Mouse (Mus musculus) T-cell, adult 2 months (primary cell): ENCODE results near the gene Ptprg.

Source experiments
- DNase-seq: peaks from one replicate; pipeline ENCODE4 v3.0.0; 2022; ENCODE audit warnings: low spot score

The Ptprg gene

DNA sequence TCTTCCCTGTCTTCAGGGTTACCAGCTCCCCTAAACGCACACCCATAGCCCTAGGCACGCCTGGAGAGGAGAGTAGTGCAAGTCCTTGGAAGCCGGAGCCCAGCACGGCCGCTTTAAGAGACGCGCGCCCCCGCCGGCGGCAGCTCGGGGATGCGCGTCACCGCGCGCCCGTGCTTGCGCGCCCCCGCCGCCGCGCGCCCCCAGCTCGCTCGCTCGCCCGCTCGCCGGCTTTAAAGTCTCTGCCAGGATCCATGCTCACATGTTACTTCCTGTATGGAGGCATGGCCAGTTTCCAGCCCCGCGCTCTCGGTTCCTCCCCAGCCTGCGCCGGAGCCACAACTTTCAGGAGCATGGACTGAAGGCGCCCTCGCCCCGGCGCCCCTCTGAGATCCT is at the start of gene Ptprg:
Ptprg (plus strand) TSS at position 260 of the 393 bp plus-strand sequence.
- DNase-seq = no peak

DNA sequence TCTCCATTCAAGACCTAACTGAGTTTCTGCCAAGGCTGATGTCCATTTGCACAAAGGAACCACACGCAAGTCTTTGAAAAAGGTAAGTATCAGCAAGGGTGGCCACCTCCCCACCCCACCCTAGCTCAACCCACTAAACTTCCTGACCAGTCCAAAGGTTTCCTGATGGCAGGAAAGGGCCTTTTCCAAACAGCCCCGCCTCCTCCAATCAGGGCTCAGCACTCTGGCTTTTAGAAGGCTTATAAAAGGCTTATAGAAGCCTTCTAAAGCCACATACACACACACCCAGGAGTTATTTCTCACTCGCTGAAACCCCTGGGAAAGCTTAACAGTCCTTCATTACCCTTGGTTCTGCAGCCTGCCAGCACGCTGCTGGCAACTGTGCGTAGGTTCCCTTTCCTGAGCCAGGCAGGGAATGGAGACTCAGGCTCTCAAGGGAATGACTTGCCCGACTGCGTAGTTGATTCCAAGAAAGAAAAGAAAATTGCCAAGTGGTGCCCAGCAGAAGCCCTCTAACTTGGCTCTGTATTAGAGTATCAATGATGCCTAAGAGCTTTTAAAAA is 49.4 kb upstream of the Ptprg start:
- DNase-seq = no peak

DNA sequence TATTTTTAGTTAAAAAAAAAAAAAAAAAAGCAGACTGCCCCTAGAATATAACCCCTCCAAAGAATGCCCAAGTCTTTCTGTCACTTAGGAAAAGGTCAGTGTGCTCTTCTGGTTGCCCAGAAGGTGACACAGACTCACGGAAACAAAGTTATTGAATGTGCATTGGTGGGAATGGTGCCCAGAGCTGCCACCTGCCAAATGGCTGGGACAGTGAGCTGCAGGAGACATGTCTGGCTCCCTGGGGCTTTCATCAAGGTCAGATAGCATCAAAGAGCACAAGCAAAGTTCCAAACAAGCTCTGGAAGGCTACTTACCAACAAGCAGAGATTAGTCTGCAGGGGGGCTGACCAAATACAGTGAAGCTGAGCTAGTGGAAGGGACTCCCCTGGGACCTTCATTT is 43.2 kb upstream of the Ptprg start:
- DNase-seq = no peak

DNA sequence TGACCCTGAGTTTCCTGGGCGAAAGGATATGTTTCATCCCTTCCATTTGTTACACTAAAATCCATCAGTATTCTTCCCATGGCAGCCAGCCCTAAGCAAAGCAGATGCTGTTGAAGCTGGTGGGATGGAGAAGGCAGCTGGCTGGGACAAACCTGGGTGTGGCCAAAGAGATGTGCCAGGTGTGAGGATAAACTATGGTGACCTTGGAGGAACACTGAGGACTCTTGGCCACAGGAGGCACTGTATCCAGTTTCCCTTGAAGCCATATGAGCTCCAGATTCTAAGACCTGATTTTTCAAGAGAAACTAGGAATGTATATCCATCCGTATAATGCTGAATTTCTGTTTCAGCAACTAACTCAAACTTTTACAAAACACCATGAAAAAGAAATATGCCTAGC is 34.2 kb upstream of the Ptprg start:
- DNase-seq = no peak

DNA sequence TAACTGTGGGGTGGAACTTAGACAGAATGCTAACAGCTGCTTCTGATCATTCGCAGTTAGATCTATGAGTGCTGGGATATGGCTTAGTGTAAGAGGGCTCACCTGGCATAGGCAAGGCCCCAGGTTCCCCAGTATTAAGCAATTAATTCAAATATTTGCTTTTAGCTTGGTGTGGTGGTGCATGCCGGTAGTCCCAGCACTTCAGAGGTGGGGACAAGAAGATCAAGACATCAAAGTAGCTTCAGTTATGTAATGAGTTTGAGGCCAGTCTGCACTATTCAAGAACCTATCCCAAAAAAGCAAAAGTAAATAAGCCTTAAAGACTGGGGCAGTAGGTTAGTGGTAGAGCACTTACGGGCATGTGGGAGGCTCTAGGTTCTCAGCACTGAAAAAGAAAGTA is 30.3 kb upstream of the Ptprg start:
- DNase-seq = no peak

DNA sequence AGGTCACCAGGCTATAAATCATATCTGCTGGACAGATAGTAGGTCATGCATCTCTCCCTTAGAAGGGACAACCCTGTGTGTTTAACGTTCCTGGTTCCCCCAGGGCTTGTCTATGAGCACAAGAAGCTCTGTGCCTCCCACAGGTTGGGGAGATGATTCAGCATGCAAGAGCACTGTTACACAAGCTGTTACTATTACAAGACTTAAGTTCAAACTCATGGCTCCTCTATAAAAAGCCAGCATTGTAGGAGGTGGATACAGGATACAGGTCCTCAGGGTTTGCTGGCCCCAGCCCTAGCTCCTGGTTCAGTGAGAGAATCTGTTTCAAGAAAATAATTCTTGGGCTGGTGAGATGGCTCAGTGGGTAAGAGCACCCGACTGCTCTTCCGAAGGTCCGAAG is 23.7 kb upstream of the Ptprg start:
- DNase-seq = no peak

DNA sequence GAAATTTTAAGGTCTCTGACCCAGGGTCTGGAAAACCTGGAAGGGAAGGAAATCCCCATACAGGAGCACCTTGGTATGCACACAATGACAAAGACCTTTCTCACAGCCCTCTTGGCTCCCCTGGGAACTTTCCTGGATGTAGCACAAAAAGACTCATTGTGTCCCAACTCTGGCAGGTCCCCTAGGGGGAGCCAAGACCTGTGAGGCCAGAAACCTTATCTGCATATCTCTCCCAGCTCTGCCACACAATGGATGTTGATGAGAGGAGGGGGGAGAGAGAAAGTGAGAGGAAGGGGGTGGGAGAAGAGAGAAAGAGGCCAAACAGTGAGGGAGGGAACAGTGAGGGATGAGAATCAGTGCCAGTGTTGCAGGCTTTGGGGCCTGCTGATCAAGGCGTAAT is 18.9 kb upstream of the Ptprg start:
- DNase-seq = no peak

DNA sequence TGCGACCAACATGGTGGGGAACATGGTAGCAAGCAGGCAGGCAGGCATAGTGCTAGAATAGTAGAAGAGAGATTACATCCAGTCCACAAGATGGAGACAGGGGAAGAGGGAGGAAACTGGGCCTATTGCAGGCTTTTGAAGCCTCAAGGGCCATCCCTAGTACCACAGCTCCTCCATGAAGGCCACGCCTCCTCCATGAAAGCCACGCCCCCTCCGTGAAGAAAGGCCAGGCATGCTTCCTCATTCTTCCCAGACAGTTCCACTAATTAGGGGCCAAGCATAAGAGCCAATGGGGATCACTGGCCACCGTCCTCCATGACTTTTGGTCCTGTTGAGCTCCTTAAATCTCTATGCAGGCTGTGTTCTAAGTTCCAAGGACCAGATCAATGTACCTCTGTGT is 17.2 kb upstream of the Ptprg start:
- no peak for DNase-seq

DNA sequence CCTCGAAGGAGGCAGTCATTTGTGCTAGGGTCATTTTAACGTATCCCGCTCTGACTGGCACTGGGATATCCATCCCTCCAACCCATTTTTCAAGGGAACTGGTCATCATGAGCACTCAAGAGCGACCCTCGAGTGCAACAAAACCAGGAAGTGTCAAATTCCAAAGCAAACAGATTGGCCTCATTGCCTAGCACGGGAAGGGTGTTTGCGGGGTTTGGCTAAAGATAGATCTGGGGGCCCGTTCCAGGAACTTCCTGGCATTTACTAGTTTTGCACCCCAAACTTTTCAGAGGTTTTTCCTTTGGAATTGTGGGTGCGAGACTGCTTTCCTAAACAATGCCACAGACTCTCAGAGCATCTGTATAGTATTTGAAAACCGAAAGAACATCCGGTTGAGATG is 1.4 kb upstream of the Ptprg start:
- no peak for DNase-seq

DNA sequence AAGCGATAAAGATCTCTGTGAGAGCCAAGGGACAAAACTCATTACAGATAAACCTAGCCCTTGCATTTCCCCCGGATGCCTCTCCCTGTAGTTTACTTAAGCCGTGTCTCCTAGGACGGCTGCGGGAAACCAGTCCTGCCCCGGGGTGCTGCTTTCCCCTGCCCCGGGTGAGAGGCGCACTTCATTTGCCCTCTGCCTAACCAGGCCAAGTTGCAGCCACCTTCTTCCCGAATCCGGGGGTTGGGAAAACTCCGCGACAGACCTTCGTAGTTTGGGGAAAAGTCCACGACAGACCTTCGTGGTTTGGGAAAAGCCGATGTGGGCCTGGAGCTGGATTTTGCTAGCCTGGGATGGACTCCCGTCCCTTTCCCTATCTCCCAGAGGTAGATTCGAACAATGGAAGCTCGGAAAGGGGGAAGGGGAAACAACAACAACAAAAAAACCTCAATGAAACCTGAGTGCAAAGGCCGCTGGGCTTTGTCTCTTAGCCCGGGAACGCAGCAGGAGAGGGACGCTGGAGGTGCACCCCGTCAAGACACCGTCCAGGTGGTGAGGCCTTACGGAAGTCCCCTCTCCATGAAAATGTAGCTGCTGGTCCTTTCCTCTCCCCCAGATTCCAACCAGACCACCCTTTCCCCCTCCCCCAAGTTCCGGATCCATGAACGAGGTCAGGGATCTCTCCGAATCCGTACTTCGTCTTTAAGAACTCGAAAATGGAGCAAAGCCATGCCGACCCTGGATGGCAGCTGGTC is 635 bp upstream of the Ptprg start:
- no peak for DNase-seq

DNA sequence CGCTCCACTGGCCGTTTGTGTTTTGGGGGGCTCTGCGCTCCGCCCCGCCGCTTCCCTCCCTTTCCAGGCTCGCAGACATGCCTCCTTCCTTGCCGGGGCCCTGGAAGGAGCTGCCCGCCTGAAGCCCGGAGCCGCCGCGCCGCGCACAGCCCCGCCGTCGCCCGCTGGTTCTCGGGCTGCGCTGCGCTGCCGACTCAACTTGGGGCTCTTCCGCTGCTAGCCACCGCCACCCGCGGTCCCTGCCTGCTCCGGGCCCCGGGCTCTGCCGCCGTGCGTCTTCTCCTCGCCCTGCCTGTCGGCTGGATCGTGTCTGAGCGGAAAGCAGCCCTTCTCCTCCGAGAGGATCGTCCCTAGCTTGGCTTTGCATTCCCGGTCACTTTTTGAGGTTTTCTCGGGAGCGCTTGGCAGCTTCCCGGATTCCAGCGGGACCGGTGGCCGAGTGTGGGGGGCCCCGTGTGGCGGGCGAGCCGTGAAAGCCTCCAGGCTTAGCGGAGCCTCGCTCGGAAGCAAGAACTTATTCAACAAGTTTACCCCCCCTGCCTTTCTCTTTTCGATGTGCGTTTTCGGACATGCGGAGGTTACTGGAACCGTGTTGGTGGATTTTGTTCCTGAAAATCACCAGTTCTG is 460 bp downstream of the Ptprg start:
- DNase-seq = no peak

DNA sequence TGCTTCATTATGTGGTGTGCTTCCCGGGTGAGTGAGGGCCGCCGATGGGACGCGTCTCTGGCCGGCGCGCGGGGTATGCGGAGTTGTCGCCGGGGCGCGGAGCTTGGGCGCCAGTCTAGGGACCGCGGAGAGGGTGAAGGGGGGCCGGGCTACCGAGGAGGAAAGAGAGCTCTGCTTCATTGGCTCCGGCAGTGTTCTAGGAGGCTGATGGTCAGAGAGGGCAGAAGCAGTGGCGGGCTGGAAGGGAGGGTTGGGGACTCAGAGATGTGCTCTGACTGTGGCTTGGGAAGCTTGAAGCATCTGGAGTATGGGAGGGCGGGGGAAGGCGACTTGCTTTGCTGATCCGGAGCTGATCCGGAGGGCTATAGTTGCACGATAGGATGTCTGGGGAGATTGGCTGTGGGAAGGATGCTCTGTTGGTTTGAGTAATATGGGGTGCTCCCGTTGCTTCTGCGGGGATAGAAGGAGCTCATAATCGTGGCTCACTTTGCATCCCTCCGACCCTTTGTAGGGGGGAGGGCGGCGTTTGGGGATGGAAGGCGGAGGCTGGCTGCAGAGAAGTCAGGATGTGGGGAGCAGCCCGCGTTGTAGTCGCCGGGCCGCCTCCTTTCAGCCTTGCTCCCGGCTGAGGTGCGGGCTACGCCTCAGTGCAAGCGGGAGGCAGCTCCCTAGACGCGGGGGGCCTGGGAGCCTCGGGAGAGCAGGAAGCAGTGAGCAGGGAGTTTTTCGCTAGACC is 1.1 kb downstream of the Ptprg start:
- no peak for DNase-seq

DNA sequence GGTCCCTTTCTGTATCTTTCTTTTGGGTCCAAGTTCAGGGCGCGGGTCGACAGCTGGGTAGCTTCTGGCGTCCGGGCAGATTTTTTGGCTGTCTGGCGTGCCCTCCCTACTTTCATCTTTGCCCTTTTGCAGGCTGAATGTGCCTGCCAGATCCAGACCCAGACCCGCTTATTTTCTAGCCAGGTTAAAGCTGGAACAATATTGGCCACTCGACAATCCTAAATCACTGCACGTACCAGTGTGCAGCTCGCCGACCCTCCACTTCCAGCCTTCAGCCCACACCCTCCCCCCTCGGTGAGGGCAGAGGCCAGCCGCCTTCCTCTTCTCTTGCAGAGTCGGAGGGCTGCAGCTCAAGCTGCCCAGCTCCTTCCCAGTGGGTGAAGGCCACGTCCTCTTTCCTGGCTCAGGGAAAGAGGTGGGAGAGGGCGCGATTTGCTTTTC is 1.7 kb downstream of the Ptprg start:
- no peak for DNase-seq

DNA sequence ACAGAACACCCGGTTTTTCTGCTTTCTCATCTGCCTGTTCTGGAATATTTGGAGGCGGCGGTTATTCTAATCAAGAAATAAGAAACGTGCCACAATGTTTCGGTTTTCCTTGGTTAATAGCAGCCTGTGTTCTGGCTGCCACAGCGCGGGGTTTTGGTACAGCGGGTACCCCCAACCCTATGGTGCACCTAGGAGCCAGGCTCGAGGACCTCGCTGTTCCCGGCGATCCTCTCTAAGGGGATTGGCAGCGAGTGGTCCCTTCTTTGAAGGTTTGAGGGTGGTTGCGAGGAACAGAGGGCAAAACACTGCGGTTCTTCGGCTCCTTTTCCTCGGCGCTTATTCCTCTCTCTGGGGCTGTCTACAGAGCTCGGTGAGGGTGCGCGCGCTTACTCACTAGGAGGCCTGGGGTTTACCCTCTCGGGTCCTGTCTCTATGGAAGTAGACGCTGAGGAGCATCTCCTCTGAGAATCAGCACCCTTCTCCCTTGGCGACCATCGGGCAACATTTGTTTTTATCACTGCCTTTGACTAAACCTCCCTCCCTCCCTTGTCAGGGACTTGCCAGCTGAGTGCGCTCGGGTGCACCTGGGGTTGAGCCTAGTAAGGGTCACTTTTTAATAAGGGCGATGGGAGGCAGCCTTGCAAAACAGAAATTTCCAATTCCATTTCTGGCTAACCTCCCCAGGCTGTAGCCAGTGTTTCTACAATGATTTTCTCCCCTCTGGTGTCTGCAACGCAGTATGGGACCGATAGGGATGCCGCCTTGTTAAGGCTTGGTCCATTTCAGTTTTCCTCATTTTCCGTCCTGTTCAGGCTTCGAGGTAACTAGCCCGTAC is 2.4 kb downstream of the Ptprg start:
- DNase-seq = no peak

DNA sequence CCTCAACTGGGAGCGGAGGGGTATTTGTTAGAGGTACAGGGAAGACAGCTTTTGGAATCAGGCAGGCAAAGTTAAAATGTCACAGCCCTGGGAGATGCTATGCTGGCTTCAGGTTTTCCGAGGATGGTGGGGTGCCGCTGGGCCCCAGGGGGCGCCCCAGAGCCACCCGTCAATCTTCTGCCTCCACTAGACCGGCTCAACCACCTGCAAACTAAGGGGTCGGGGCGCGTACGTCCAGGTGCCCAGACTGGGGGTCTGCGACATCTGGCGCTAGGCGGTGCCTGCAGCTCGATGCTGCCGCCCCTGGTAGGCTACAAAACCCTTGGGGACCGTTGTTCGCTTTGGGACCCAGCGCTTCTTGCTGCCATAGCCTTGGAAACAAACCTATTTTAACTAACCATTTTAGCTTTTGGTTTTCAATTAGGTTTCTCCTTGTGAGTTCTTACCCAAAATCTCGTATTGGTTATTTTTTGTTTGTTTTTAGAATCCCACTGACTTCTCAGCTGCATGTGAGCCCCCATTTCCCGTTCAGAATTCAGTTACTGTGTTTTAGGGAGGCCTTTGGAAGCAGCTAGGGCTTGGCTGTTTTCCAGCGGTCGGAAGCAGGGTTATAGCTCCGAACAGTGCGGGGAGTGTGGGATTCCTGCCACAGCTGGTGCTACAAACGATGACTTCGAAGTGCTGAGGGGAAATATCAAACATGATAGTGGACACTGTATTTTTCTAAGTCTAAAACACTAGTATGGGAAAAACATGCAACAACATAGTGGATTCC is 3.2 kb downstream of the Ptprg start:
- DNase-seq = no peak

DNA sequence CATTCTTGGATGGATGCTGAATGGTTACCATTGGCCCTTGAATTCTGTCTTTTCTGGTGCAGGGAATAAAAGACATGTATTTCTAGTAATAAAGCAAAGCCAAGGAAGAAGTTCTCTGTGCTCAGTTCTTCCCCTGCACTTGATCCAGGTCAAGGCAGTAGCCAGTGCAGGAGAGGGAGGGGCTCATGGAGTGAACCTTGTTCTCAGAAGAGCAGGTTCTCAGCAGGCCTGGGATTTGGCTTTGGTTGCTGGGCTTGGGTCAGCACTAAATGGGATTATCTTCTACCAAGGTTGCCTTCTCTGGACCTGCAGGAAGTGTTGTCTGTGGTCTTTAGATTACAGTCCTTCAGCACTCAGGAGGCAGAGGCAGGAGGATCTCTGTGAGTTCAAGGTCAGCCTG is 5.2 kb downstream of the Ptprg start:
- no peak for DNase-seq

DNA sequence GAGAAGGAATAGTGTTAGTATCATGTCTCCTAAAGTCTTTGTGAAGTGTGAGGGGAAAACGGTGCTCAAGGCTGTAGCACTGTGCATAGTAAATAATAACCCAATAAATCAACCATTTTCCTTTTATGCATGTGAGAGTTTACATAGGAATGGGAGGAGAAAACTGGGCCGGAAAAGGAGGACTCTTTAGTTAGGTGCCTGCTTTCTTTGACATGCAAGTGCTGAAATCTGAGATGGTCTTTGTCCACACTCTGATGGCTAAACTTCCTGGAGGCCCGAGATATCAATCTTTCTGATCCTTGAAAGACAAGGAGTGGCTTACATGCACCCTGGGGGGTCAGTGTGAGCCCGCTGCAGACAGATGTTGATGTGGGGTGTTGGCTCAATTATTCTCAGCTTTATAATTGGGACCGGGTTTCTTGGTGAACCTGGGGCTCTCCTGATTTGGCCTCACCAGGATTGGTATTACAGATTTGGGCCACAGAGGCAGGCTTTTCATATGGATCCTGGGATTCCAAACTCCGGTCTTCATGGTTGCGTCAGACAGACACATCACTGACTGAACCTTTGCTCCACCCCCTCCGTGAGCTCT is 7.4 kb downstream of the Ptprg start:
- no peak for DNase-seq

DNA sequence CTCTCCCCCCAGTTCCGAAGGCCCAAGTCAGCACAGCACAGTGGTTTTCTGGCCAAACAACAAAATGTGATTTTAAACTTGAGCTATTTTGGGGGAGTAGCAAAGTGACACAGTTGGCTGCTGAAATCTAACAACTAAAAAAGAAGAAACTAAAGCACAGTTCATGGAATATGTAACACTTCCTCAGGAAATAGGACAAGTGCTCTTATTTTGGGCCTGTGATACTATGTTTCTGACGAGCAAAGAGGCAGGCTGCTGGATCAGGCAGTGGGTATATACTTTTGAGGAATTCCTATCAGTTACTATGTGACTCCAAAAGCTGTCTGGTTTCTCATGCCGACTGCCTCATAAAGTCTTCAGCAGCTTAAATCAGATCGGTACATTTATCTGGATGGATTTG is 8.1 kb downstream of the Ptprg start:
- DNase-seq = no peak

DNA sequence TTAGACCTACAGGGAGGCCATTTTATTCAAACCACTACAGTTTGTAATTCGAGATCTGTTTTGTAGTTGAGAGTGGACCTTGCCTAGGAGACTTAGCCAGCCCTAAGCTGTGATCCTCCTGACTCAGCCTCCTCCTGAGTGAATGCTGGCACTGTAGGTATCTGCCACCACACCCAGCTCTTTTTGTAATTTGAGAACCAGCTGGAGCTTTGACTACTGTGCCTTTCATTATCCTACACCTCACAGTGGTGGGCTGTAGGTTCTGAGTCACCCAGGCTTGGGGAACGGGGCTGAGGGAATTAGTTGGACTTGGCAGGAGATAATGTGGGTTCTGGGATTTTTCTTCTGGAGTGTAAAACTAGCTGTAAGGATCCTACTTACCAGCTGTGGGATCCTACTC is 9.5 kb downstream of the Ptprg start:
- no peak for DNase-seq

DNA sequence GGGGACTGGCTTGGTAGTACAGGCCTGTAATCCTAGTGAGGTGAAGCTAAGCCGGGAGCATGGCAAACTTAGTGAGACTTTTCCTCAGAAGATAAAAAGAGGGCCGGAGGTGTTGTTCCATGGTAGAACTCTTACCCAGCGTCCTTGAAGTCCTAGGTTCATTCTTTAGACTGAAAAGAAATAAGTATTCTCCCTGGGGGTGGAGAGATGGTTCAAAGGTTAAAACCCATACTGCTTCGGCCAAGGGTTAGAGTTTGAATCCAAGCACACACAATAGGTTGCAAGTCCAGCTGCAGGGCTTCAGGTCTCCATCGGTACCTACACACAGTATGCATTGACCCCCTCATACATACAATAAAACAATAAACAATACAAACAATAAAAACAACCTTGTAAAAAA is 10.3 kb downstream of the Ptprg start:
- DNase-seq = no peak

DNA sequence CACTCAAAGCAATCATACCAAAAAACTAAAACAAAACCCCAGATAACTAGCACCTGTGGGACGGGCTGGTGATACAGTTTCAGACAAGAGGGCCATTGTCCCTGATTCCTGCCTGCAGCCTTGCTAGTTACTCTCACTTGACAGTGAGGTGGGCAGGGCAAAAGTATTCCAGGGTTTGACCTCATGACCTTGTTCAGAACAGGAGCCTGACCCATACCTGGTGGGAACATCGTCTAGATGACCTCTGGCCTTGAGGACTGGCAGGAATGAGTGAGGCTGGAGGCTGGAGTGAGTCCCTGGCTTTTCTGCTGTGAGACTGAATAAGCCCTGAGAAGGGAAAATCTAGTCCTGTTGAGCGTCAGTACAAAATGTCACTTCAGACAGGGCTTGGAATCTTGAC is 11.1 kb downstream of the Ptprg start:
- DNase-seq = no peak
